Comparison of ENCODE assay signal across 16 mouse cellular contexts in the genomic region with DNA sequence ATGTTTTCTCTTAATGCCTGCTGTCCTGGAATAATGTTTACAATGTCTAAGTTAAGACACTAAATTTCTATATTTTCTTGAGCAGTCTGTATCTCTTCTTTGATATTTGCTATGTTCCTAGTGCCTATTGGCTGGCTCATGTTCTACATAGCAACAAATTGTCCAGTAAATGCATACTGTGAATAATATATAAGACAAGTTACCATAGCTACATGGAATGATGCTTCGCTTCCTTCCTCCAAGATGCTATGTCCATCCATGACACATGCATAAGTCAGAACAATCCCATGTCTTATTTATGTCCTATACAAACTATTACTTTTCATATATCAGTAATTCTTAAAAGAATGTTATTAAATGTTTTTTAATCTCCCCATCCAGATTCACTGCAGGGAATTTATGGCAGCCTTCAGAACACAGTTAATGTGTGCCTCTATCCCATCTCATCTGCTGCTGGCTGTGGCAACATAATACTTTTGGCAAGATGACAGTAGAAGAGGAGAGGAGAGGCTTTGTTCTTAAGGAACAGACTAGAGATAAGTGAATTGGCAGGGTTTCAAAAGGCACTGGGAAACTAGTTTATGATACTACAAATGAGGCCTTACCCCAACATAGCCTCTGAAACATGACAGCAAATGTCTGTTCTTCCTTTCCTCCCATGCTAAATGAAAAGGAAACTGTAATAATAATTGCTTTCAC.
DNase-seq lines count a peak whose midpoint lies in the region; ATAC-seq lines count a peak whose summit lies in the region.
"Had no signal": no experiment of that assay in that cellular context is flagged by ENCODE, and none has a peak within 500 bp of the region (broad histone marks: within the 10 kb centered on the region; RNA-seq: fewer than 3 reads in every experiment).

No protein-coding gene starts in this region.

- no peak overlapping the region for H3K9ac ChIP-seq in heart, embryonic 16.5 days (ENCODE audit: low read length)
- H3K9ac ChIP-seq: embryonic facial prominence, embryonic 13.5 days; limb, embryonic 15.5 days; midbrain, embryonic 15.5 days had no signal

- no peak overlapping the region; the same call in 1 of the 2 replicates for H3K27ac ChIP-seq in heart, embryonic 16.5 days (ENCODE audit: low read length)
- H3K27ac ChIP-seq: embryonic facial prominence, embryonic 13.5 days; forebrain, embryonic 10.5 days; limb, embryonic 15.5 days; midbrain, embryonic 15.5 days had no signal

- H3K4me1 ChIP-seq in heart, embryonic 16.5 days (ENCODE audit: control insufficient read depth, insufficient read depth, low read length), result 0 out of 2 replicates have a peak, but pooled peaks cover 6% of the 10 kb centered on the region
- H3K4me1 ChIP-seq: forebrain, embryonic 10.5 days; limb, embryonic 15.5 days; midbrain, embryonic 15.5 days had no signal

- H3K4me3 ChIP-seq in heart, embryonic 16.5 days (ENCODE audit: low read length), result no peak overlapping the region
- H3K4me3 ChIP-seq: embryonic facial prominence, embryonic 13.5 days; forebrain, embryonic 10.5 days; limb, embryonic 15.5 days; midbrain, embryonic 15.5 days had no signal

- WGBS in heart, embryonic 16.5 days, result 90% methylated on average over 1 of the region's 1 CpGs

- no peaks in the 10 kb centered on the region for H3K27me3 ChIP-seq in heart, embryonic 16.5 days (ENCODE audit: control insufficient read depth, insufficient read depth, low read length)
- H3K27me3 ChIP-seq: embryonic facial prominence, embryonic 13.5 days; limb, embryonic 15.5 days; midbrain, embryonic 15.5 days had no signal

- H3K9me3 ChIP-seq in heart, embryonic 16.5 days (replicated peaks; ENCODE audit: control insufficient read depth, low read length), result no peaks in the 10 kb centered on the region
- H3K9me3 ChIP-seq: embryonic facial prominence, embryonic 13.5 days; forebrain, embryonic 10.5 days; limb, embryonic 15.5 days; midbrain, embryonic 15.5 days had no signal

- DNase-seq in heart, adult 9 months (ENCODE audit: low spot score in 2 of 2), result no peak
- DNase-seq in kidney, postnatal 14 days, result peak; percentile 3
- no peak for DNase-seq in kidney, postnatal 25 days
- peak; percentile 10 for DNase-seq in retina, postnatal 1 day
- no peak for DNase-seq in retina, embryonic 14.5 days (ENCODE audit: low spot score)
- no peak for DNase-seq in right cerebral cortex, postnatal 10 days (ENCODE audit: low spot score in 2 of 2)
- DNase-seq: adrenal gland, adult 2 months; cerebellum, adult 18-20 months; heart, postnatal 4 days; right cerebral cortex, postnatal 25 days; thymus, adult 18-20 months had no signal

- no peaks in the 10 kb centered on the region for H3K36me3 ChIP-seq in heart, embryonic 16.5 days (ENCODE audit: control insufficient read depth, insufficient read depth)
- H3K36me3 ChIP-seq: embryonic facial prominence, embryonic 13.5 days; forebrain, embryonic 10.5 days; limb, embryonic 15.5 days; midbrain, embryonic 15.5 days had no signal

- ATAC-seq in heart, embryonic 16.5 days (replicated peaks; ENCODE audit: extremely low read depth, insufficient read depth, low FRiP score), result 0 out of 2 replicates have a peak, but pooled peaks have one; percentile 6
- ATAC-seq: midbrain, embryonic 15.5 days had no signal

- H3K4me2 ChIP-seq in heart, embryonic 16.5 days (ENCODE audit: low read depth, low read length), result no peak overlapping the region
- H3K4me2 ChIP-seq: embryonic facial prominence, embryonic 13.5 days; limb, embryonic 15.5 days; midbrain, embryonic 15.5 days had no signal

Comparison
In these comparisons a context has a peak if more than half of its experiments do, and no peak if none do; other contexts are left out.
1. DNase-seq: peak in kidney, postnatal 14 days (single experiment) and retina, postnatal 1 day (single experiment); none in heart, adult 9 months (0 of 2), kidney, postnatal 25 days (0 of 2), retina, embryonic 14.5 days (single experiment) and right cerebral cortex, postnatal 10 days (0 of 2).